Mouse (Mus musculus): ENCODE measurements around the gene Cerkl. TPM values are rescaled to one million over a fixed set of nuclear protein-coding genes. Genes with fewer than 3 reads are reported as not detected.

Gene Cerkl
- total and polyA plus RNA-seq, 3 experiments = 3.5 to 7.4 TPM; not detected in 1

DNA sequence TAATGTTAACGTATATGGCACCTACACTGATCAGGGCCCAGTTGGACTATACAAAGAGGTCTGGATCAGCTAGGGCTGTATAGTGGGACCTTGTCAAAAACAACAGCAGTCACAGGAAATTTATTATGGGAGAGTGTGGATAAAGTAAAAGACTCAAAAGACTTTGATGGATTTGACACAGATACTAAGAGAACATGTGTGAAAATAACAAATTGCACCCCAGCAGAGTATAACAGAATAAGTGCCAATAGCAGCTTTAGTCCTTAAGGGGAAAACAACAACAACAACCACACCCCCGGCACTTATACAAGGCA is 84.5 kb downstream of the Cerkl start:
- no peak for DNase-seq (ENCODE audit: low read depth, low spot score)
- peak overlapping the region; percentile 67 for H3K9ac ChIP-seq (ENCODE audit: control insufficient read depth, low read depth, low read length, poor library complexity, severe bottlenecking)
- H3K4me3 ChIP-seq (ENCODE audit: control insufficient read depth in 1 of 2, insufficient read depth in 1 of 2, low read depth in 2 of 2, low read length in 2 of 2) = peak overlapping the region; percentile 69 to 82
- peaks cover 0 to 6% of the 10 kb centered on the region in 2 experiments; a peak in 3 of 4 replicates for H3K27me3 ChIP-seq (ENCODE audit: control insufficient read depth in 1 of 2, insufficient read depth in 2 of 2, low read length in 2 of 2)
- no peaks in the 10 kb centered on the region for H3K9me3 ChIP-seq (replicated peaks; ENCODE audit: insufficient read depth, low read length)
- H3K4me1 ChIP-seq (ENCODE audit: control insufficient read depth in 1 of 2, insufficient read depth in 2 of 2, low read length in 2 of 2) = peaks cover 3 to 4% of the 10 kb centered on the region in 2 experiments; a peak in 3 of 4 replicates
- no peak overlapping the region for H3K27ac ChIP-seq (ENCODE audit: control insufficient read depth, low read depth, low read length)
- H3K36me3 ChIP-seq (ENCODE audit: control insufficient read depth in 1 of 2, insufficient read depth in 2 of 2, low read length in 2 of 2) = peaks cover 0 to 5% of the 10 kb centered on the region in 2 experiments; a peak in 2 of 4 replicates
- 0 out of 2 replicates have a peak, but pooled peaks cover 1% of the 10 kb centered on the region for H3K79me2 ChIP-seq (ENCODE audit: control insufficient read depth, insufficient read depth, low read length, poor library complexity)
- TF ChIP-seq POLR2AphosphoS5 (IDR thresholded peaks at IDR 0.05; ENCODE audit: borderline replicate concordance, low read depth, low read length) = no peak
- TF ChIP-seq TAL1 (IDR thresholded peaks at IDR 0.05; ENCODE audit: low read length) = no peak
- TF ChIP-seq MAZ (IDR thresholded peaks at IDR 0.05; ENCODE audit: low read depth, low read length) = no peak
- no peak for TF ChIP-seq ZKSCAN1 (IDR thresholded peaks at IDR 0.05; ENCODE audit: low read depth, low read length)
- peak; percentile 7; the same call in 1 of the 2 replicates for TF ChIP-seq HCFC1 (IDR thresholded peaks at IDR 0.05; ENCODE audit: low read depth, low read length)

DNA sequence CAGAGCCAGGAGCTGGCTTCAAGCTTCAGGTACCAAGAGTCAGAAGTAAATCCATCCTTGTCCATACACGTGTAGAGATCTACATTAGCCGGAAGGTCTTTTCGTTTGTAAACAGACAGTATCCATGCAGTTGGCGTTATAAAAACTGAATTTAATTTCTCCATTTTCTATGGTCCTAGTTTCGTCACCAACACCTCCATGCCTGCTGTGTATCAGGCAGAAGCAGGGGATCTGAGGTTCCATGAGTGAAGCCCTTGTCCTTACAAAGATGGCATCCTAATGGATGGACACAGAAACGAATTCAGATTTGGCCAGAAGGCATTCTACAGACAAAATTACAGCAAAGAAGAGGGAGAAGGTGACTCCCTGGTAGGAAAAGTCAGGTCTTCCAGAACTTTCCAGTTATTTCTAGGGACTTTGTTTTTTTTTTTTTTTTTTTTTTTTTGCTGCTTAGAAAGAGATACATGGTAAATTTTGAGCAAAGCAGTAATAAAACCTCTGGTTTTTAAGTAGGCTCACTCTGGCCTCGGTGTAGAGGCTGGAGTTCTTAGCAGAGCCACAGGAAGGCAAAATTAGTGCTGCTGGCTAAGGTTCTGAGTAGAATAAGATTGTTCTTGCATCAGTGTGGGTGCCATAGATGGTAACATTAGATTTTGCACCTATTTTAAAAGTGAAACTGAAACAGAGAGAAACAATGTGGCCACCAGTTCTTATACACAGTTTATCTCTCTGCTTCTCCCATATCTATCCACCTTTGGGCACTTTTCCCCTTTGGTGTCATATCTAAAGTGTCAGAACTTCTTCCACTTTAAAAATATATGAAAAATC is 85.0 kb downstream of the Cerkl start:
- no peaks in the 10 kb centered on the region for H3K9me3 ChIP-seq (replicated peaks; ENCODE audit: insufficient read depth, low read length)
- TF ChIP-seq HCFC1 (IDR thresholded peaks at IDR 0.05; ENCODE audit: low read depth, low read length) = 0 out of 2 replicates have a peak, but pooled peaks have one; percentile 34
- no peak for TF ChIP-seq MAFK (IDR thresholded peaks at IDR 0.05; ENCODE audit: borderline replicate concordance, low read depth, low read length)
- TF ChIP-seq EP300 (IDR thresholded peaks at IDR 0.05; ENCODE audit: low read depth in 1 of 2, low read length in 2 of 2) = peak in 1 of 2 experiments; percentile 32; a peak in 1 of 4 replicates
- TF ChIP-seq MAX (IDR thresholded peaks at IDR 0.05; ENCODE audit: low read length) = 0 out of 2 replicates have a peak, but pooled peaks have one; percentile 21
- peak; percentile 18; the same call in 1 of the 2 replicates for TF ChIP-seq GATA1 (IDR thresholded peaks at IDR 0.05; ENCODE audit: low read depth, low read length)
- peak; percentile 74 for TF ChIP-seq ETS1 (IDR thresholded peaks at IDR 0.05; ENCODE audit: low read depth, low read length)
- peak; percentile 36; the same call in 1 of the 2 replicates for TF ChIP-seq SIN3A (IDR thresholded peaks at IDR 0.05; ENCODE audit: low read length)
- TF ChIP-seq NRF1 (IDR thresholded peaks at IDR 0.05; ENCODE audit: insufficient read depth, low read depth, low read length, poor library complexity, severe bottlenecking) = no peak
- TF ChIP-seq SMC3 (IDR thresholded peaks at IDR 0.05; ENCODE audit: low read depth, low read length) = no peak
- peak; percentile 85 for TF ChIP-seq ZNF384 (IDR thresholded peaks at IDR 0.05; ENCODE audit: low read depth, low read length)
- 0 out of 2 replicates have a peak, but pooled peaks cover 1% of the 10 kb centered on the region for H3K79me2 ChIP-seq (ENCODE audit: control insufficient read depth, insufficient read depth, low read length, poor library complexity)
- peaks cover 0 to 6% of the 10 kb centered on the region in 2 experiments; a peak in 3 of 4 replicates for H3K27me3 ChIP-seq (ENCODE audit: control insufficient read depth in 1 of 2, insufficient read depth in 2 of 2, low read length in 2 of 2)
- H3K4me1 ChIP-seq (ENCODE audit: control insufficient read depth in 1 of 2, insufficient read depth in 2 of 2, low read length in 2 of 2) = peaks cover 3 to 4% of the 10 kb centered on the region in 2 experiments; a peak in 3 of 4 replicates
- peaks cover 0 to 5% of the 10 kb centered on the region in 2 experiments; a peak in 2 of 4 replicates for H3K36me3 ChIP-seq (ENCODE audit: control insufficient read depth in 1 of 2, insufficient read depth in 2 of 2, low read length in 2 of 2)
- DNase-seq (ENCODE audit: low read depth, low spot score) = peak; percentile 57
- H3K4me3 ChIP-seq (ENCODE audit: control insufficient read depth in 1 of 2, insufficient read depth in 1 of 2, low read depth in 2 of 2, low read length in 2 of 2) = peak overlapping the region; percentile 69 to 82
- H3K9ac ChIP-seq (ENCODE audit: control insufficient read depth, low read depth, low read length, poor library complexity, severe bottlenecking) = peak overlapping the region; percentile 67
- H3K27ac ChIP-seq (ENCODE audit: control insufficient read depth, low read depth, low read length) = peak overlapping the region; percentile 16
